Mouse (Mus musculus) liver, embryonic 14.5 days (tissue): ENCODE measurements around the gene Chad. TPM values are rescaled to one million over a fixed set of nuclear protein-coding genes. Genes with fewer than 3 reads are reported as not detected.

Experiments used
- ATAC-seq: fragments of 200-750 bp; cut with Nextera tagmentation; 2 replicates; pipeline ENCODE4 v1.8.0; 2017; ENCODE audit warnings: moderate number of reproducible peaks, mild to moderate bottlenecking, moderate library complexity; ENCODE audit not compliant: insufficient read depth
- DNase-seq, 3 experiments: peaks; one replicate each; pipeline ENCODE4 v3.0.0-alpha.2; 2012 to 2013; ENCODE audit warnings: low read depth in 3 of 3, low spot score in 3 of 3
- H3K27ac ChIP-seq: fragments of 300-500 bp; sonication (generic); 2 replicates; pipeline ENCODE4 v1.5.1; 2014; ENCODE audit warnings: moderate library complexity, mild to moderate bottlenecking, control low read depth, inconsistent platforms
- H3K27me3 ChIP-seq: fragments of 300-500 bp; sonication (generic); 2 replicates; pipeline ENCODE4 v1.6.1; 2014; ENCODE audit warnings: mild to moderate bottlenecking, low read length, moderate library complexity; ENCODE audit not compliant: control insufficient read depth, insufficient read depth
- H3K36me3 ChIP-seq: fragments of 300-500 bp; sonication (generic); replicated peaks from 2 replicates; pipeline ENCODE4 v1.6.1; 2014; ENCODE audit warnings: low read depth; ENCODE audit not compliant: control insufficient read depth, insufficient read depth
- H3K4me1 ChIP-seq, 2 experiments: fragments of 200-500 bp in 1 of 2; fragments of 300-500 bp in 1 of 2; sonication (generic) in 1 of 2; replicated peaks; 2 replicates each; pipeline ENCODE4 v1.6.1; 2012 to 2014; ENCODE audit warnings: antibody characterized with exemption in 1 of 2, inconsistent platforms in 1 of 2, low read length in 1 of 2; ENCODE audit not compliant: control insufficient read depth in 2 of 2, insufficient read depth in 2 of 2
- H3K4me2 ChIP-seq: fragments of 300-500 bp; sonication (generic); 2 replicates; pipeline ENCODE4 v1.6.1; 2014; ENCODE audit warnings: low read depth, mild to moderate bottlenecking, control low read depth, moderate library complexity
- H3K4me3 ChIP-seq, 2 experiments: fragments of 200-500 bp in 1 of 2; fragments of 300-500 bp in 1 of 2; sonication (generic) in 1 of 2; 2 replicates each; pipeline ENCODE4 v1.5.1; 2012 to 2014; ENCODE audit warnings: low read depth in 2 of 2, low read length in 2 of 2, mild to moderate bottlenecking in 2 of 2, control low read depth in 1 of 2, inconsistent platforms in 1 of 2, moderate library complexity in 1 of 2; ENCODE audit not compliant: insufficient read depth in 1 of 2
- H3K9ac ChIP-seq: fragments of 300-500 bp; sonication (generic); replicated peaks from 2 replicates; pipeline ENCODE4 v1.6.1; 2014; ENCODE audit warnings: mild to moderate bottlenecking, control low read depth, moderate library complexity
- H3K9me3 ChIP-seq: fragments of 300-500 bp; sonication (generic); 2 replicates; pipeline ENCODE4 v1.6.1; 2016; ENCODE audit warnings: low read length, mixed read lengths; ENCODE audit not compliant: control insufficient read depth
- CTCF ChIP-seq: IDR thresholded peaks from 2 replicates; pipeline ENCODE4 v1.5.1; 2016; ENCODE audit warnings: antibody characterized with exemption, low read depth, control low read depth
- EP300 ChIP-seq: IDR thresholded peaks from 2 replicates; pipeline ENCODE4 v1.6.1; 2016; ENCODE audit warnings: antibody characterized with exemption, low read depth
- WGBS: fragments of 180-500 bp; shearing (Covaris S2); extraction: QIAGEN DNeasy Blood & Tissue Kit; methylation state at CpG from one replicate; pipeline ENCODE4 v1.1.7; 2014; ENCODE audit not compliant: insufficient replicate concordance; 5-methylcytosine and 5-hydroxymethylcytosine counted together
- polyA plus RNA-seq, 2 experiments: library from polyadenylated mRNA; depleted of rRNA in 1 of 2; stranded (reverse) in 1 of 2; unstranded in 1 of 2; fragments of >200 nt; fragmentation: Nextera tagmentation in 1 of 2; extraction: Ambion mirVana in 1 of 2; gene quantifications; 2 replicates each; pipeline versions ENCODE4 v1.2.1 to v1.2.3; 2012 to 2014

Gene Chad
- polyA plus RNA-seq, 2 experiments: 0.03 to 0.09 TPM

GRCm38 (mm10) chr11:94565151-94565479, 268 bp downstream of the Chad start:
- Histone ChIP-seq H3K4me3 (no peak overlapping the region), H3K4me1 (no peaks in the 10 kb centered on the region), H3K27me3 (peaks cover 12% of the 10 kb centered on the region), H3K27ac (no peak overlapping the region), H3K9ac (no peak overlapping the region), H3K36me3 (no peaks in the 10 kb centered on the region), H3K9me3 (no peaks in the 10 kb centered on the region), H3K4me2 (peak overlapping the region; percentile 44)
- 22% methylated on average over 16 of the region's 16 CpGs for WGBS
- ATAC-seq: no peak
- no peak for DNase-seq
- TF ChIP-seq EP300: no peak
- no peak for TF ChIP-seq CTCF

DNA sequence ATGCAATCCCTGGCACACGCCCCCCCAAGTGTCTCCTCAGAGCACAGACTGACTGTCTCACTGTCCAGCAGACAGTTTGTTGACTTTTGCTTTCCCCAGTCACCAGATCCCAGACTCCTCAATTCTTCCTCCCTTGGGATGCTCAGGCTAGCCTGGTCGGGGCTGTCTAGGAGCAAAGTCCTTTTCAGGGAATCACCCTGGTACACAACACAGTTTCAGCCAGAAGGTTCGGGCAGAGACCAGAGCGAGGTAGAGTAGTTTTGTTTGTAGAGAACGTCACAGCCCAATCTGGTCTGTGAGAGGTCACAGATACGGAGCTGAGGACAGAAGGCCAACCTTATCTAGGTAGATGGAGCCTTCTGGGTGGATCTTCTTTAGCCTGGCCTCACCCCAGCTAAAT, 1.7 kb downstream of the Chad start:
- Histone ChIP-seq H3K4me2 (no peak overlapping the region), H3K4me3 (no peak overlapping the region), H3K36me3 (no peaks in the 10 kb centered on the region), H3K9me3 (no peaks in the 10 kb centered on the region), H3K27ac (no peak overlapping the region), H3K9ac (no peak overlapping the region), H3K4me1 (no peaks in the 10 kb centered on the region), H3K27me3 (peaks cover 12% of the 10 kb centered on the region)
- 0 out of 2 replicates have a peak, but pooled peaks have one; percentile 19 for ATAC-seq
- DNase-seq: no peak
- no peak for TF ChIP-seq CTCF
- no peak for TF ChIP-seq EP300
- 41% methylated on average over 6 of the region's 6 CpGs for WGBS

DNA sequence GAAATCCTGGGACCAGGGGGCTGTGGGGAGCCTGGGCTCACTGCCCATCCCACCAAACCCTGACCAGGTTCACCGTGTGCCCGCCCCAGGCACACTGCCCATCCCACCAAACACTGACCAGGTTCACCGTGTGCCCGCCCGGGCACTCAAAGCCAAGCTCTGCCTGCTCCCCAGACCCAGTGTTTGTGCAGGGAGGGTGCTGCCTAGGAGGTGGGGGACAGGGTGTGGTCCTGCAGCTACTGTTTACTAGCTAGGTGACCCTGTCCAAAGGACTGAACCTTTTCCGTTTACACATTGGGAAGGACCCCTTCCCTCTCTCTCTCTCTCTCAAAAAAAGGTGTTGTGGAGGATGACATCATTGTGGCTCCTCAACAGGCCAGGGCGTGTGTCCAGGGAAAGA, 2.5 kb downstream of the Chad start:
- no peak for TF ChIP-seq EP300
- no peak for TF ChIP-seq CTCF
- H3K27ac ChIP-seq: no peak overlapping the region
- WGBS: 75% methylated on average over 7 of the region's 7 CpGs

DNA sequence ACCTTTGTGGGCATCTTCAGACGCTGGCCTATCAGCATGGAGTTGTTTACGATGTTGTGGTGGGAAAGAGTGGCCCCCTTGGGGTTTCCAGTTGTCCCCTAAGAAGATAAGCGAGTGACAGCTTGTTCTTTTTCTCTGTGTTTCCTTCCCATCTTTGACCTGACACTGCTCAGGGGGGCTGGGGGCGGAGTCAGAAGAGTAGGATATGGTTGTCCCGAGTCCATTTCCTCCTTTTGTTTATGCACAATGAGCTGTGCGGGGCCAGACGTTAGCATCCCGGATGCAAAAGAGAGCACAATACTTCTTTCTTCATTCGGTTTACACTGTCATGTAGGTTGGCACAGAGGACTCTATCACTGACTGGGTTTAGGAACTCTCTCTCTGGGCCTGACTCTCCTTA, 5.8 kb downstream of the Chad start:
- Histone ChIP-seq H3K9ac (no peak overlapping the region), H3K27ac (no peak overlapping the region), H3K36me3 (no peaks in the 10 kb centered on the region), H3K9me3 (no peaks in the 10 kb centered on the region), H3K27me3 (no peaks in the 10 kb centered on the region; the same call in 1 of the 2 replicates), H3K4me2 (no peak overlapping the region), H3K4me1 (no peaks in the 10 kb centered on the region), H3K4me3 (no peak overlapping the region)
- 12% methylated on average over 9 of the region's 9 CpGs for WGBS
- TF ChIP-seq CTCF (no peak), EP300 (no peak)
- DNase-seq (no peak), ATAC-seq (no peak)

More for the DNA sequence above, 2.5 kb downstream of the Chad start:
- no peaks in the 10 kb centered on the region for H3K4me1 ChIP-seq
- no peaks in the 10 kb centered on the region for H3K36me3 ChIP-seq
- H3K4me2 ChIP-seq: no peak overlapping the region
- DNase-seq (no peak), ATAC-seq (no peak)
- H3K4me3 ChIP-seq: no peak overlapping the region
- peaks cover 12% of the 10 kb centered on the region for H3K27me3 ChIP-seq
- no peaks in the 10 kb centered on the region for H3K9me3 ChIP-seq
- H3K9ac ChIP-seq: no peak overlapping the region

DNA sequence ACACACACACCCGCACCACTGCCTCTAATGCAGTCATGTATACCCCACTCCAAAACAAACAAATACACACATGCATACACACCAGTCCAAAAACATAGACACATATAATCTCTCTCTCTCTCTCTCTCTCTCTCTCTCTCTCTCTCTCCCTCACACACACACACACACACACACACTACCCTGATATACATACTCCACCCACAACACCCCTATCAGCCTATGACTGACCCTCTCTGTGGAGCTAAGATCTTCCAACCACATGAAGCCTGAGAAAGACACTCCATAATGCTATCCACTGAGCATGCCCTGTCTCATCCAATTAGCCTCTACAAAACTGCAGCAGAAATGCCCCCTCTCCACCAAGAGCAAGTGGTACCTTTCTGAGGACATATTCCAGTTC, 7.0 kb downstream of the Chad start:
- TF ChIP-seq EP300 (no peak), CTCF (no peak)
- H3K4me1 ChIP-seq: no peaks in the 10 kb centered on the region
- no peak overlapping the region for H3K27ac ChIP-seq
- H3K36me3 ChIP-seq: no peaks in the 10 kb centered on the region
- ATAC-seq (peak; percentile 31; the same call in 1 of the 2 replicates), DNase-seq (no peak)
- WGBS: 71% methylated on average over 1 of the region's 1 CpGs
- H3K4me3 ChIP-seq: no peak overlapping the region
- H3K4me2 ChIP-seq: no peak overlapping the region
- no peaks in the 10 kb centered on the region for H3K9me3 ChIP-seq
- H3K27me3 ChIP-seq: no peaks in the 10 kb centered on the region
- no peak overlapping the region for H3K9ac ChIP-seq
